Mouse (Mus musculus) lung, postnatal 0 days (tissue): Measurements from ENCODE around the gene Runx3. TPM values are rescaled to one million over a fixed set of nuclear protein-coding genes. Genes with fewer than 3 reads are reported as not detected.

Source experiments
- ATAC-seq: fragments of 200-750 bp; cut with Nextera tagmentation; 2 replicates; pipeline ENCODE4 v1.8.0; 2017; ENCODE audit warnings: moderate library complexity
- DNase-seq: peaks from one replicate; pipeline ENCODE4 v3.0.0-alpha.2; 2016; ENCODE audit warnings: low spot score
- H3K27ac ChIP-seq: fragments of 300-500 bp; sonication (generic); 2 replicates; pipeline ENCODE4 v1.5.1; 2014; ENCODE audit warnings: antibody characterized with exemption, mild to moderate bottlenecking, low read length, mixed read lengths
- H3K27me3 ChIP-seq: fragments of 300-500 bp; sonication (generic); replicated peaks from 2 replicates; pipeline ENCODE4 v1.6.1; 2014; ENCODE audit warnings: low read length, mixed read lengths; ENCODE audit not compliant: insufficient read depth
- H3K36me3 ChIP-seq: fragments of 300-500 bp; sonication (generic); 2 replicates; pipeline ENCODE4 v1.6.1; 2014; ENCODE audit warnings: low read length, mixed read lengths; ENCODE audit not compliant: insufficient read depth
- H3K4me1 ChIP-seq: fragments of 300-500 bp; sonication (generic); 2 replicates; pipeline ENCODE4 v1.6.1; 2014; ENCODE audit warnings: antibody characterized with exemption, low read depth, low read length, mixed read lengths; ENCODE audit not compliant: insufficient read depth
- H3K4me2 ChIP-seq: fragments of 300-500 bp; sonication (generic); replicated peaks from 2 replicates; pipeline ENCODE4 v1.6.1; 2014; ENCODE audit warnings: low read depth, mild to moderate bottlenecking, low read length, moderate library complexity, mixed read lengths
- H3K4me3 ChIP-seq: fragments of 300-500 bp; sonication (generic); 2 replicates; pipeline ENCODE4 v1.5.1; 2014; ENCODE audit warnings: low read depth, low read length
- H3K9ac ChIP-seq: fragments of 300-500 bp; sonication (generic); replicated peaks from 2 replicates; pipeline ENCODE4 v1.6.1; 2014; ENCODE audit warnings: low read depth, mild to moderate bottlenecking
- H3K9me3 ChIP-seq: fragments of 300-500 bp; sonication (generic); 2 replicates; pipeline ENCODE4 v1.6.1; 2016; ENCODE audit warnings: low read length, mixed read lengths
- CTCF ChIP-seq: IDR thresholded peaks from 2 replicates; pipeline ENCODE4 v1.5.1; 2016; ENCODE audit warnings: antibody characterized with exemption, mild to moderate bottlenecking
- EP300 ChIP-seq: IDR thresholded peaks from 2 replicates; pipeline ENCODE4 v1.6.1; 2016; ENCODE audit warnings: antibody characterized with exemption, mild to moderate bottlenecking, control low read depth
- WGBS: fragments of 180-500 bp; shearing (Covaris S2); extraction: QIAGEN DNeasy Blood & Tissue Kit; methylation state at CpG from one replicate; pipeline ENCODE4 v1.1.7; 2014; 5-methylcytosine and 5-hydroxymethylcytosine counted together
- polyA plus RNA-seq: library from polyadenylated mRNA; unstranded; fragments of >200 nt; fragmentation: Nextera tagmentation; extraction: Ambion mirVana; gene quantifications from 2 replicates; pipeline ENCODE4 v1.2.1, GENCODE M21; 2015

Gene Runx3
- polyA plus RNA-seq, 1 experiment from 2014 or later = 0.13 TPM

DNA sequence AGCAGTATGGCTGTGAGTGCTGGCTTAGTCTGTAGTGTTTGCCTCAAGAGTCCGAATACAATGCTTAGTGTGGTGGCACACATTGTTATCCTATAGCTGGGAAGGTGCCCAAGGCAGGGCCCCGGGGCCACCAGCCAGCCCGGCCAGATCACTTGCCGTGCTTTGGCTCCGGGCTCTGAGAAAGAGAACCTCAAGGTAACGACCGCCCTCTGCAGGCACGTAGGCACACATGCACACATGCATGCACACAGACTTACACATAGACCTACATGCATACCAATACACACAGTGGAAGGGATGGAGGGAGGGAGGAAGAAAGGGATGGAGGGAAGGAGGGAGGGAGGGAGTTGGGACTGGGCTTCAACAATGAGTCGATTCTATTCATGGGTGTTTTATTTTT lies 2.6 kb upstream of the Runx3 start:
- no peaks in the 10 kb centered on the region for H3K36me3 ChIP-seq
- H3K9ac ChIP-seq = no peak overlapping the region
- no peak for ATAC-seq
- no peak overlapping the region for H3K4me3 ChIP-seq
- no peaks in the 10 kb centered on the region for H3K27me3 ChIP-seq
- H3K4me1 ChIP-seq = no peaks in the 10 kb centered on the region
- no peak for DNase-seq
- H3K9me3 ChIP-seq = no peaks in the 10 kb centered on the region
- no peak overlapping the region for H3K4me2 ChIP-seq
- TF ChIP-seq CTCF = no peak
- no peak for TF ChIP-seq EP300
- WGBS = 93% methylated on average over 9 of the region's 9 CpGs
- no peak overlapping the region for H3K27ac ChIP-seq

DNA sequence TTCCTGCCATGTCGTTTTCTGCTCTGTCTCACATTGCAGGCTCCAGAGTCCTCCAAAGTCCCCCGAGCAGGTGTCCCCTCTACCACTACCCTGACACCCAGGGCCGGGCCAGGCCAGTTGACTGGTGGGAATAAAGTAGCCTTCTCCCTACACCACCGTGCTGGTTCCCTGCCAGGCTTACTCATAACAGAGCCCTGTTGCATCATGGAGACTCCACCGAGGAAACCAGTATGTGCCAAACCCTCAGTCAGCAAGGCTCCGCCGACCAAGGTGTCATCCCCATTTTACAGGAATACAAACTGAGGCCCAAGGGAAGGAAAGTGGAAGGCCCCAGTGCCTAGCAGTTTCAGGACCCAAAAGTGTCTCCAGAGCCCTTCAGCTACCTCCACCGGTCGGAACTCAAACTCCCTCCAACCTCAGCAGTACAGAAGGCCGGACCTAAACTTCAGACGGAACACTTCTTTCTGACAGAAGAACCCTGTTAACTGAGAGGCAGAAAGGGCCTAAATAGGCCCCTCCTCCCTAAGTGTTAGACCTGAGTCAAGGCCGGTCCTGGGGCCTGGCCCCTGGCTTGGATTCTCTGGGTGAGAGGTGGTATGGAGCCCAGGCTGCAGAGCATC lies 1.5 kb upstream of the Runx3 start:
- WGBS = 86% methylated on average over 12 of the region's 12 CpGs
- DNase-seq = no peak
- Histone ChIP-seq H3K4me3 (no peak overlapping the region), H3K27me3 (no peaks in the 10 kb centered on the region), H3K36me3 (no peaks in the 10 kb centered on the region), H3K9ac (no peak overlapping the region), H3K9me3 (no peaks in the 10 kb centered on the region), H3K4me2 (no peak overlapping the region), H3K4me1 (no peaks in the 10 kb centered on the region), H3K27ac (no peak overlapping the region)
- no peak for TF ChIP-seq EP300
- ATAC-seq = no peak

DNA sequence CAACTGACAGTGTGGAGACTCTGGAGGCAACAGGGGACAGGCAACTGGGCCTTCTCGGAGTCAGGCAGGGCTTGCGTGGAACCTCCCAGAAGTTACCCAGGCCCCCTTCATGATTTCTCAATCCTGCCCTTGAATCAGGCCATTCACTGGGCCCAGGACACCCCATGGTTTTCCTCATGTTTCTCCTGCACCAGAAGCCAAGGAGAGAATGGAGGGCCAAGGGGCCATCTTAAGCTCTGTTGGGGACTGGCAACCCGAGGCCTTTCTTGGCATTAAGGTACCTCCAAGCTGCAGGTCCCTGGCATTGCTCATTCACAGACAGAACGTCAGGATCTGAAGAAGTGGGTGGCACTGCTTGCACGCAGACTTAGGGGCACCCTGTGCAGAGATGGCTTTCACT lies 3.3 kb downstream of the Runx3 start:
- WGBS = 70% methylated on average over 5 of the region's 5 CpGs

DNA sequence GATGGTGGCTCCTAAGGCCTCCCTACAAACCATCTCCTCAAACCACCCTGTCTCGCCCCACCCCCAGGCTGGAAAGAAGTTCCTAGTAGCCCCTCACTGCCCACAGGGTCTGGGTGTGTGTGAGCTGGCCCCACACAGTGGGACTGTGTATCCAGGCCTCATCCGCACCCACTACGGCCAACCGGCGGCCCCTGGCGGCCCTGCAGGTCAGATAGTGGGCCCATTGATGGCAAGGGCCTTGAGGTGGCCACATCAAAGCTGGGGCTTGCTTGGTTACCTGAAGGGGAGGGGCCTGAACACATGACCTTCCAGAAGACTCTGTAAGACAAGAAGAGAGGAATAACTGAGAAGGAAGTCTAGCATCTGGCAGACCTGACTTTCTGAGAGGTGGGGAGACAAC lies 4.3 kb downstream of the Runx3 start:
- no peak for DNase-seq
- WGBS = 89% methylated on average over 6 of the region's 6 CpGs
- H3K9me3 ChIP-seq = no peaks in the 10 kb centered on the region
- TF ChIP-seq CTCF = no peak
- no peak for TF ChIP-seq EP300
- no peaks in the 10 kb centered on the region for H3K36me3 ChIP-seq
- no peak overlapping the region for H3K4me2 ChIP-seq
- no peak overlapping the region for H3K27ac ChIP-seq
- H3K9ac ChIP-seq = no peak overlapping the region
- no peak overlapping the region for H3K4me3 ChIP-seq
- no peaks in the 10 kb centered on the region for H3K27me3 ChIP-seq
- no peak for ATAC-seq
- no peaks in the 10 kb centered on the region for H3K4me1 ChIP-seq

More for the DNA sequence above, 3.3 kb downstream of the Runx3 start:
- no peak for DNase-seq
- no peaks in the 10 kb centered on the region for H3K4me1 ChIP-seq
- H3K9me3 ChIP-seq = no peaks in the 10 kb centered on the region
- ATAC-seq = no peak
- no peak overlapping the region for H3K4me3 ChIP-seq
- TF ChIP-seq CTCF (no peak), EP300 (no peak)
- no peak overlapping the region for H3K4me2 ChIP-seq
- H3K27ac ChIP-seq = no peak overlapping the region
- H3K9ac ChIP-seq = no peak overlapping the region
- no peaks in the 10 kb centered on the region for H3K27me3 ChIP-seq
- no peaks in the 10 kb centered on the region for H3K36me3 ChIP-seq

DNA sequence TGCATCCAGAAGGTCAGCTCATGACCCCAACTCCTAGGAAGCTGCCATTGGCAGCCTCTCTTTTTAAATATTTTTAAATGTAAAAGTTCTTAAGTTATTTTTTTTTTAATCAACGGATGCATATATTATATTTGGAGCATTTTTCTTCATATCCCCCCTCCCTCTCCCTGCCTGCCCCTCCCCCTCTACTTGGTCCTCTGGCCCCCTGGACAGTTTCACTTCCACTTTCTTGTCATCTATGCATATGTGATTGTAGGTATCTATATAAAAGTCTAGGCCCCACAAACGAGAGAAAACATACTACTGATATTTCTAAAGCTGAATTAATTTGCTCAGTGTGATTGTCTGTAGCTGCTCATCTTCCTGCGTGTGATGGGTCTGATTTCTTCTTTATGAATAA lies 4.7 kb downstream of the Runx3 start:
- Histone ChIP-seq H3K27me3 (no peaks in the 10 kb centered on the region), H3K4me2 (no peak overlapping the region), H3K9me3 (no peaks in the 10 kb centered on the region), H3K36me3 (no peaks in the 10 kb centered on the region), H3K4me3 (no peak overlapping the region), H3K4me1 (no peaks in the 10 kb centered on the region), H3K9ac (no peak overlapping the region), H3K27ac (no peak overlapping the region)
- ATAC-seq (no peak), DNase-seq (no peak)
- WGBS = 86% methylated on average over 3 of the region's 3 CpGs
- TF ChIP-seq EP300 (no peak), CTCF (no peak)

DNA sequence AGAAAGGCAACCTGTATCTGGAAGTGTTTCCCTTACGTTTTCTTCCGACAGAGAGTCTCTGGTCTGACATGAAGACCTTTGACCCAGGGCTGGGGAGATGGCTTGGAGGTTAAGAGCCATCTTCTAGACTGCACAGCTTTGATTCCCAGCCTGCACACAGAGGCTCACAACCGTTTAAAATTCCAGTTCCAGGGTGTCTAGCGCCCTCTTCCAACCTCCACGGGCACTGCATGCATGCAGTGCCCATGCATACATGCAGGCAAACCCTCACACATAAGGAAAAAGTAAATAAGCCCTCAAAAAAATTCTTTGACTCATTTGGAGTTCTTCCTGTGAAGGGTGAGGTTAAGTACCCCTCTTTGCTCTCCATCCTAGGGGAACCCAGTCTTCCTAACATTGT lies 5.9 kb downstream of the Runx3 start:
- DNase-seq = no peak
- no peak overlapping the region for H3K4me2 ChIP-seq
- H3K27ac ChIP-seq = no peak overlapping the region
- no peaks in the 10 kb centered on the region for H3K9me3 ChIP-seq
- no peaks in the 10 kb centered on the region for H3K4me1 ChIP-seq
- no peak for TF ChIP-seq EP300
- TF ChIP-seq CTCF = peak; percentile 18
- H3K4me3 ChIP-seq = no peak overlapping the region
- H3K9ac ChIP-seq = no peak overlapping the region
- 58% methylated on average over 5 of the region's 5 CpGs for WGBS
- H3K27me3 ChIP-seq = no peaks in the 10 kb centered on the region
- no peaks in the 10 kb centered on the region for H3K36me3 ChIP-seq
- ATAC-seq = no peak
